Comparison of ENCODE assay signal across 16 mouse cellular contexts in the genomic region with DNA sequence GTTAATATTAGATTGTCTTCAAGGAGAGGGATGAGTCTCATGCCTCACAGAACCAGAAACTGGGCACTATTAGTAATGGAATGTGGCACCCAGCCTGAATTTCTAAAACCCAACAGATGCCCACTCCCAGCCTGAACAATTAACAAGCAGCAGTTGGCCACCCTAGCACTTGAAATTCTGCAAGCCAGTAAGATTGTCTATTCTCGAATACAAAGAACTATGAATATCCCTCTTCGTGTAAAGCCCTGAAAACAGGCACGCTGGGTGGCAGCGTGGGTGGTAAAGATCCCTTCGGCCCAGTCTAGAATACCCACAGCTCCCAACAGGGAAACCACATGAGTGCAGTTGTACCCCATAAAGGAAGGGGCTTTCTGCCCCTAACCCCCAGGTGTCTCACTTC.
DNase-seq lines count a peak whose midpoint lies in the region; ATAC-seq lines count a peak whose summit lies in the region.
"Had no signal": no experiment of that assay in that cellular context is flagged by ENCODE, and none has a peak within 500 bp of the region (broad histone marks: within the 10 kb centered on the region; RNA-seq: fewer than 3 reads in every experiment).

No protein-coding gene starts in this region.

- peak; percentile 53 for ATAC-seq in frontal cortex, adult (ENCODE audit: low TSS enrichment)
- ATAC-seq: forebrain, embryonic 13.5 days; intestine, embryonic 15.5 days had no signal

- DNase-seq in frontal cortex, postnatal 14 days (ENCODE audit: low spot score in 2 of 2) = no peak
- DNase-seq in right cerebral cortex, postnatal 10 days (ENCODE audit: low spot score in 2 of 2) = peak; percentile 63 to 80
- no peak for DNase-seq in right cerebral cortex, adult 18-20 months
- DNase-seq in layer of hippocampus, adult 8-10 months (ENCODE audit: low spot score in 2 of 2) = peak; percentile 46 to 47
- DNase-seq in right cerebral cortex, postnatal 36 days (ENCODE audit: low spot score in 2 of 2) = peak; percentile 38 to 43
- no peak for DNase-seq in spleen, adult 12 weeks (ENCODE audit: low spot score)
- DNase-seq in heart, adult 8-10 months (ENCODE audit: low spot score) = no peak
- DNase-seq: adrenal gland, postnatal 36 days; B cell, adult 2 months; cerebellum, postnatal 25 days; gastrocnemius, postnatal 14 days; heart, postnatal 10 days; liver, embryonic 13.5 days had no signal

Comparison
In these comparisons a context has a peak if more than half of its experiments do, and no peak if none do; other contexts are left out.
1. DNase-seq: peak in right cerebral cortex, postnatal 10 days (2 of 2), layer of hippocampus, adult 8-10 months (2 of 2) and right cerebral cortex, postnatal 36 days (2 of 2); none in frontal cortex, postnatal 14 days (0 of 2), right cerebral cortex, adult 18-20 months (single experiment), spleen, adult 12 weeks (single experiment) and heart, adult 8-10 months (single experiment).